Mouse (Mus musculus) lung, embryonic 14.5 days (tissue): ENCODE results near the gene St3gal5. TPM values are rescaled to one million over a fixed set of nuclear protein-coding genes. Genes with fewer than 3 reads are reported as not detected.

Experiments
- ATAC-seq: fragments of 200-750 bp; cut with Nextera tagmentation; 2 replicates; pipeline ENCODE4 v1.8.0; 2017; ENCODE audit warnings: mild to moderate bottlenecking, moderate TSS enrichment, moderate library complexity; ENCODE audit not compliant: insufficient read depth
- DNase-seq: peaks from one replicate; pipeline ENCODE4 v3.0.0-alpha.2; 2015
- H3K27ac ChIP-seq: fragments of 300-500 bp; sonication (generic); 2 replicates; pipeline ENCODE4 v1.5.1; 2014; ENCODE audit warnings: low read depth, mild to moderate bottlenecking, moderate library complexity
- H3K27me3 ChIP-seq: fragments of 300-500 bp; sonication (generic); 2 replicates; pipeline ENCODE4 v1.6.1; 2014; ENCODE audit warnings: low read length, control low read depth; ENCODE audit not compliant: insufficient read depth
- H3K36me3 ChIP-seq: fragments of 300-500 bp; sonication (generic); 2 replicates; pipeline ENCODE4 v1.6.1; 2014; ENCODE audit warnings: control low read depth; ENCODE audit not compliant: insufficient read depth
- H3K4me1 ChIP-seq: fragments of 300-500 bp; sonication (generic); 2 replicates; pipeline ENCODE4 v1.6.1; 2014; ENCODE audit warnings: antibody characterized with exemption, control low read depth; ENCODE audit not compliant: insufficient read depth
- H3K4me2 ChIP-seq: fragments of 300-500 bp; sonication (generic); 2 replicates; pipeline ENCODE4 v1.6.1; 2014; ENCODE audit warnings: mild to moderate bottlenecking
- H3K4me3 ChIP-seq: fragments of 300-500 bp; sonication (generic); 2 replicates; pipeline ENCODE4 v1.5.1; 2014; ENCODE audit warnings: low read depth, low read length
- H3K9ac ChIP-seq: fragments of 300-500 bp; sonication (generic); 2 replicates; pipeline ENCODE4 v1.6.1; 2014
- H3K9me3 ChIP-seq: fragments of 300-500 bp; sonication (generic); 2 replicates; pipeline ENCODE4 v1.6.1; 2016; ENCODE audit warnings: low read depth, low read length, control low read depth
- CTCF ChIP-seq: IDR thresholded peaks from 2 replicates; pipeline ENCODE4 v1.5.1; 2016; ENCODE audit warnings: antibody characterized with exemption, low read depth
- WGBS: fragments of 180-500 bp; shearing (Covaris S2); extraction: QIAGEN DNeasy Blood & Tissue Kit; methylation state at CpG from one replicate; pipeline ENCODE4 v1.1.7; 2014; 5-methylcytosine and 5-hydroxymethylcytosine counted together
- polyA plus RNA-seq: library from polyadenylated mRNA; unstranded; fragments of >200 nt; fragmentation: Nextera tagmentation; extraction: Ambion mirVana; gene quantifications from 2 replicates; pipeline ENCODE4 v1.2.1, GENCODE M21; 2014

The St3gal5 gene
- polyA plus RNA-seq, 1 experiment from 2014 or later = 33.8 TPM

GRCm38 (mm10) chr6:72078178-72078577 lies 19.2 kb upstream of the St3gal5 start:
- no peaks in the 10 kb centered on the region for H3K4me1 ChIP-seq
- no peak for TF ChIP-seq CTCF
- no peak overlapping the region for H3K4me2 ChIP-seq
- ATAC-seq (no peak), DNase-seq (no peak)
- no peaks in the 10 kb centered on the region for H3K9me3 ChIP-seq
- no peak overlapping the region for H3K9ac ChIP-seq
- H3K27me3 ChIP-seq = no peaks in the 10 kb centered on the region
- 78% methylated on average over 5 of the region's 5 CpGs for WGBS
- no peak overlapping the region for H3K4me3 ChIP-seq
- no peaks in the 10 kb centered on the region for H3K36me3 ChIP-seq
- H3K27ac ChIP-seq = no peak overlapping the region

GRCm38 (mm10) chr6:72081318-72082024 lies 15.9 kb upstream of the St3gal5 start:
- no peak for ATAC-seq
- no peaks in the 10 kb centered on the region for H3K27me3 ChIP-seq
- no peaks in the 10 kb centered on the region for H3K9me3 ChIP-seq
- DNase-seq = no peak
- H3K27ac ChIP-seq = no peak overlapping the region
- H3K36me3 ChIP-seq = no peaks in the 10 kb centered on the region
- H3K4me1 ChIP-seq = no peaks in the 10 kb centered on the region
- H3K9ac ChIP-seq = no peak overlapping the region
- H3K4me3 ChIP-seq = no peak overlapping the region
- TF ChIP-seq CTCF = no peak
- 83% methylated on average over 13 of the region's 13 CpGs for WGBS
- H3K4me2 ChIP-seq = no peak overlapping the region

- H3K4me1 ChIP-seq = no peaks in the 10 kb centered on the region
- no peak overlapping the region for H3K27ac ChIP-seq
- H3K9me3 ChIP-seq = no peaks in the 10 kb centered on the region
- H3K27me3 ChIP-seq = no peaks in the 10 kb centered on the region
- H3K4me2 ChIP-seq = no peak overlapping the region
- no peak for TF ChIP-seq CTCF
- H3K4me3 ChIP-seq = no peak overlapping the region
- no peaks in the 10 kb centered on the region for H3K36me3 ChIP-seq
- no peak for DNase-seq
- no peak for ATAC-seq
- H3K9ac ChIP-seq = no peak overlapping the region
- 44% methylated on average over 5 of the region's 5 CpGs for WGBS
Measured at GRCm38 (mm10) chr6:72087402-72087801, 10.0 kb upstream of the St3gal5 start.

- ATAC-seq (no peak), DNase-seq (no peak)
- no peaks in the 10 kb centered on the region for H3K9me3 ChIP-seq
- no peak overlapping the region for H3K4me2 ChIP-seq
- H3K4me3 ChIP-seq = no peak overlapping the region
- H3K36me3 ChIP-seq = no peaks in the 10 kb centered on the region
- H3K9ac ChIP-seq = no peak overlapping the region
- no peak overlapping the region for H3K27ac ChIP-seq
- WGBS = 56% methylated on average over 5 of the region's 5 CpGs
- TF ChIP-seq CTCF = no peak
- no peaks in the 10 kb centered on the region for H3K4me1 ChIP-seq
- no peaks in the 10 kb centered on the region for H3K27me3 ChIP-seq
Measured at GRCm38 (mm10) chr6:72089865-72090264, 7.5 kb upstream of the St3gal5 start.

GRCm38 (mm10) chr6:72091007-72091406 lies 6.4 kb upstream of the St3gal5 start:
- H3K27me3 ChIP-seq = no peaks in the 10 kb centered on the region
- no peaks in the 10 kb centered on the region for H3K36me3 ChIP-seq
- WGBS = 47% methylated on average over 6 of the region's 6 CpGs
- H3K4me3 ChIP-seq = no peak overlapping the region
- no peak; the same call in 1 of the 2 replicates for ATAC-seq
- TF ChIP-seq CTCF = no peak
- no peaks in the 10 kb centered on the region for H3K4me1 ChIP-seq
- H3K9ac ChIP-seq = no peak overlapping the region
- no peak overlapping the region for H3K4me2 ChIP-seq
- DNase-seq = peak; percentile 58
- H3K9me3 ChIP-seq = no peaks in the 10 kb centered on the region
- H3K27ac ChIP-seq = peak overlapping the region; percentile 32; the same call in 1 of the 2 replicates

- Histone ChIP-seq H3K4me3 (no peak overlapping the region), H3K9me3 (no peaks in the 10 kb centered on the region), H3K4me2 (no peak overlapping the region), H3K27me3 (no peaks in the 10 kb centered on the region), H3K4me1 (peaks cover 8% of the 10 kb centered on the region; the same call in 1 of the 2 replicates), H3K9ac (no peak overlapping the region), H3K36me3 (no peaks in the 10 kb centered on the region), H3K27ac (no peak overlapping the region)
- 64% methylated on average over 1 of the region's 1 CpGs for WGBS
- no peak for DNase-seq
- no peak for TF ChIP-seq CTCF
- no peak for ATAC-seq
Measured at GRCm38 (mm10) chr6:72093121-72093520, 4.3 kb upstream of the St3gal5 start.

GRCm38 (mm10) chr6:72096217-72096616 lies 1.2 kb upstream of the St3gal5 start:
- no peak for TF ChIP-seq CTCF
- Histone ChIP-seq H3K4me1 (peaks cover 23% of the 10 kb centered on the region), H3K4me3 (no peak overlapping the region), H3K4me2 (peak overlapping the region; percentile 96), H3K27ac (peak overlapping the region; percentile 70), H3K27me3 (no peaks in the 10 kb centered on the region), H3K36me3 (no peaks in the 10 kb centered on the region), H3K9me3 (no peaks in the 10 kb centered on the region), H3K9ac (no peak overlapping the region)
- 45% methylated on average over 5 of the region's 5 CpGs for WGBS
- ATAC-seq (no peak), DNase-seq (peak; percentile 50)

- Histone ChIP-seq H3K4me2 (peak overlapping the region; percentile 96), H3K4me3 (peak overlapping the region; percentile 71), H3K27me3 (no peaks in the 10 kb centered on the region), H3K9me3 (no peaks in the 10 kb centered on the region), H3K4me1 (peaks cover 24% of the 10 kb centered on the region), H3K36me3 (no peaks in the 10 kb centered on the region), H3K27ac (peak overlapping the region; percentile 70), H3K9ac (peak overlapping the region; percentile 75)
- no peak for TF ChIP-seq CTCF
- 45% methylated on average over 8 of the region's 8 CpGs for WGBS
- DNase-seq = peak; percentile 18
- ATAC-seq = no peak
Measured at GRCm38 (mm10) chr6:72096669-72097068, 723 bp upstream of the St3gal5 start.
